Mouse (Mus musculus): ENCODE measurements around the gene Chkb.
"Not testable (repeated sequence)": the region's sequence is repeated elsewhere in the genome, so short reads cannot be mapped to it uniquely, and the experiment has no call there.

The Chkb gene

GRCm38 (mm10) chr15:89452906-89453864, 23.5 kb upstream of the Chkb start:
- DNase-seq = no peak

GRCm38 (mm10) chr15:89442486-89443070, 12.9 kb upstream of the Chkb start:
- DNase-seq = no peak

- no peak for DNase-seq
Observed at GRCm38 (mm10) chr15:89435878-89436277, 6.2 kb upstream of the Chkb start.

GRCm38 (mm10) chr15:89434136-89434535, 4.4 kb upstream of the Chkb start:
- DNase-seq = no peak

GRCm38 (mm10) chr15:89432946-89433345, 3.2 kb upstream of the Chkb start:
- DNase-seq = peak; percentile 60 to 67

- DNase-seq = no peak
Observed at GRCm38 (mm10) chr15:89431806-89432205, 2.1 kb upstream of the Chkb start.

GRCm38 (mm10) chr15:89431271-89431670, 1.6 kb upstream of the Chkb start:
- DNase-seq = no peak

- DNase-seq = not testable (repeated sequence)
Observed at GRCm38 (mm10) chr15:89430771-89431170, 1.1 kb upstream of the Chkb start.

GRCm38 (mm10) chr15:89430341-89430740, 633 bp upstream of the Chkb start:
- peak in 1 of 2 experiments; percentile 42 for DNase-seq

GRCm38 (mm10) chr15:89428821-89429351, 822 bp downstream of the Chkb start:
- DNase-seq = no peak

- no peak for DNase-seq
Observed at GRCm38 (mm10) chr15:89428136-89428790, 1.4 kb downstream of the Chkb start.

GRCm38 (mm10) chr15:89426716-89427115, 3.0 kb downstream of the Chkb start:
- no peak for DNase-seq

- no peak for DNase-seq
Observed at GRCm38 (mm10) chr15:89425711-89426121, 4.0 kb downstream of the Chkb start, which contains the start of gene Cpt1b. TSS of gene Cpt1b (minus strand) at chr15:89425863.

- no peak for DNase-seq
Observed at GRCm38 (mm10) chr15:89424621-89425020, 5.1 kb downstream of the Chkb start.

GRCm38 (mm10) chr15:89421938-89422337, 7.8 kb downstream of the Chkb start:
- no peak for DNase-seq

GRCm38 (mm10) chr15:89415282-89415681, 14.4 kb downstream of the Chkb start:
- peak in 1 of 2 experiments; percentile 41 for DNase-seq

GRCm38 (mm10) chr15:89410118-89410517, 19.6 kb downstream of the Chkb start, which contains the start of gene Syce3:
TSS of gene Syce3 (minus strand) at chr15:89410503.
- DNase-seq = no peak

GRCm38 (mm10) chr15:89406691-89407090, 23.0 kb downstream of the Chkb start:
- DNase-seq = no peak

- DNase-seq = no peak
Observed at GRCm38 (mm10) chr15:89404831-89405623, 24.7 kb downstream of the Chkb start.

GRCm38 (mm10) chr15:89402471-89402870, 27.2 kb downstream of the Chkb start:
- no peak for DNase-seq

- DNase-seq = no peak
Observed at GRCm38 (mm10) chr15:89399716-89400115, 30.0 kb downstream of the Chkb start.

GRCm38 (mm10) chr15:89398146-89398545, 31.6 kb downstream of the Chkb start:
- DNase-seq = no peak
